ENCODE assay signal across 9 mouse cellular contexts in genomic region chr16:33744622-33745419, GRCm38 (mm10). TPM values are rescaled to one million over a fixed set of nuclear protein-coding genes. Genes with fewer than 3 reads are reported as not detected.
DNase-seq lines count a peak whose midpoint lies in the region; ATAC-seq and TF ChIP-seq lines count a peak whose summit lies in the region.
"Had no signal": no experiment of that assay in that cellular context is flagged by ENCODE, and none has a peak within 500 bp of the region (broad histone marks: within the 10 kb centered on the region; RNA-seq: fewer than 3 reads in every experiment).

No protein-coding gene starts in this region.

- no peaks in the 10 kb centered on the region for H3K9me3 ChIP-seq in forebrain, embryonic 12.5 days
- no peaks in the 10 kb centered on the region for H3K9me3 ChIP-seq in forebrain, embryonic 10.5 days
- H3K9me3 ChIP-seq: megakaryocyte, embryonic 14.5 days had no signal

- no peak for DNase-seq in forebrain, embryonic 10.5 days (ENCODE audit: extremely low spot score, low spot score)
- DNase-seq in right cerebral cortex, postnatal 10 days (ENCODE audit: low spot score in 2 of 2): peak; percentile 74 to 75
- DNase-seq in right cerebral cortex, postnatal 14 days: no peak
- DNase-seq in embryo, embryonic 10.5 days (ENCODE audit: low spot score): peak; percentile 54
- peak in 1 of 2 experiments; percentile 47 for DNase-seq in left cerebral cortex, adult 2 months (ENCODE audit: extremely low spot score in 1 of 2, low spot score in 2 of 2)
- peak; percentile 67 for DNase-seq in retina, postnatal 1 day
- DNase-seq in urinary bladder, postnatal 25 days (ENCODE audit: low spot score): no peak

- peak; percentile 43 for TF ChIP-seq CTCF in left cerebral cortex, adult 2 months (IDR thresholded peaks at IDR 0.05)

- no peak overlapping the region for H3K4me2 ChIP-seq in forebrain, embryonic 12.5 days

- H3K36me3 ChIP-seq in forebrain, embryonic 12.5 days (replicated peaks): peaks cover 60% of the 10 kb centered on the region
- peaks cover 96% of the 10 kb centered on the region for H3K36me3 ChIP-seq in forebrain, embryonic 10.5 days (replicated peaks)

- intact Hi-C loops in left cerebral cortex, adult 2 months (cut with DNase I): loop anchor here (1.0 to 5.0 kb wide), 2 partner anchors 53 to 363 kb away; partner anchors contain the start of gene Zfp148

- ATAC-seq in forebrain, embryonic 12.5 days (ENCODE audit: low FRiP score): peak; percentile 53

- H3K4me3 ChIP-seq in forebrain, embryonic 12.5 days (replicated peaks): no peak overlapping the region
- H3K4me3 ChIP-seq in forebrain, embryonic 10.5 days: no peak overlapping the region
- H3K4me3 ChIP-seq in left cerebral cortex, adult 2 months: no peak overlapping the region
- H3K4me3 ChIP-seq: megakaryocyte, embryonic 14.5 days had no signal

- H3K27me3 ChIP-seq in forebrain, embryonic 12.5 days: no peaks in the 10 kb centered on the region
- H3K27me3 ChIP-seq in forebrain, embryonic 10.5 days (ENCODE audit: poor library complexity, severe bottlenecking): no peaks in the 10 kb centered on the region

- WGBS in forebrain, embryonic 12.5 days: 57% methylated on average over 7 of the region's 7 CpGs
- WGBS in forebrain, embryonic 10.5 days: 65% methylated on average over 7 of the region's 7 CpGs

- no peak overlapping the region for H3K27ac ChIP-seq in forebrain, embryonic 12.5 days
- no peak overlapping the region for H3K27ac ChIP-seq in forebrain, embryonic 10.5 days
- H3K27ac ChIP-seq in left cerebral cortex, adult 2 months: no peak overlapping the region

- peaks cover 25% of the 10 kb centered on the region for H3K4me1 ChIP-seq in forebrain, embryonic 12.5 days
- H3K4me1 ChIP-seq in forebrain, embryonic 10.5 days: peaks cover 23% of the 10 kb centered on the region

- no peak overlapping the region for H3K9ac ChIP-seq in forebrain, embryonic 12.5 days

RNA-seq across cellular contexts. Expression of gene Muc13, which starts 49.0 kb away (rescaled TPM):
- polyA plus RNA-seq in forebrain, embryonic 12.5 days (2016; fragmentation: Nextera tagmentation; extraction: Ambion mirVana): 0.13 TPM in 1 of 2 replicates, not detected in the other
- polyA plus RNA-seq in forebrain, embryonic 10.5 days (2016; fragmentation: Nextera tagmentation; extraction: Ambion mirVana): 0.24 and 0.38 TPM in 2 replicates
- total RNA-seq in left cerebral cortex, adult 2 months (2021): under 1 TPM; 0.12 to 0.23 TPM

Comparison
In these comparisons a context has a peak if more than half of its experiments do, and no peak if none do; other contexts are left out.
1. DNase-seq: peak in right cerebral cortex, postnatal 10 days (2 of 2), embryo, embryonic 10.5 days (single experiment) and retina, postnatal 1 day (single experiment); none in forebrain, embryonic 10.5 days (single experiment), right cerebral cortex, postnatal 14 days (single experiment) and urinary bladder, postnatal 25 days (single experiment).